29 mouse cellular contexts compared by ENCODE assay signal in genomic region chr3:71545821-71546220, GRCm38 (mm10).
"Had no signal": no experiment of that assay in that cellular context is flagged by ENCODE, and none has a peak within 500 bp of the region (broad histone marks: within the 10 kb centered on the region; RNA-seq: fewer than 3 reads in every experiment).

No protein-coding gene starts in this region.

- H3K36me3 ChIP-seq: embryonic facial prominence, embryonic 10.5 days; embryonic facial prominence, embryonic 12.5 days; embryonic facial prominence, embryonic 13.5 days; embryonic facial prominence, embryonic 15.5 days; forebrain, embryonic 10.5 days; forebrain, embryonic 12.5 days; forebrain, embryonic 15.5 days had no signal

- DNase-seq: cerebellum, adult 2 months; cerebellum, adult 8-10 months; cerebellum, adult 9-10 months; cerebellum, adult 9-11 months; cerebellum, postnatal 10 days; cerebellum, postnatal 14 days; cerebellum, postnatal 25 days; cerebellum, postnatal 36 days; embryo, embryonic 11 days; forebrain, postnatal 0 days; gastrocnemius, adult 2 months; gastrocnemius, postnatal 10 days; gastrocnemius, postnatal 14 days; gastrocnemius, postnatal 25 days; gastrocnemius, postnatal 36 days; heart, adult 11 months; heart, adult 18-20 months; heart, adult 2 months had no signal

- H3K4me2 ChIP-seq: embryonic facial prominence, embryonic 12.5 days; embryonic facial prominence, embryonic 13.5 days; embryonic facial prominence, embryonic 15.5 days; forebrain, embryonic 12.5 days; forebrain, embryonic 13.5 days; forebrain, embryonic 15.5 days had no signal

- ATAC-seq: forebrain, embryonic 13.5 days; forebrain, embryonic 14.5 days; forebrain, embryonic 15.5 days; forebrain, embryonic 16.5 days; forebrain, postnatal 0 days had no signal

- H3K27ac ChIP-seq: embryonic facial prominence, embryonic 10.5 days; embryonic facial prominence, embryonic 12.5 days; embryonic facial prominence, embryonic 13.5 days; embryonic facial prominence, embryonic 15.5 days; forebrain, embryonic 10.5 days; forebrain, embryonic 12.5 days; forebrain, embryonic 13.5 days; forebrain, embryonic 15.5 days; gastrocnemius, adult 2 months; heart, adult 2 months had no signal

- H3K4me3 ChIP-seq: embryonic facial prominence, embryonic 10.5 days; embryonic facial prominence, embryonic 12.5 days; embryonic facial prominence, embryonic 13.5 days; embryonic facial prominence, embryonic 15.5 days; erythroblast, embryonic 14.5 days; forebrain, embryonic 10.5 days; forebrain, embryonic 12.5 days; forebrain, embryonic 13.5 days; forebrain, embryonic 15.5 days; gastrocnemius, adult 2 months; heart, adult 2 months had no signal

- H3K9ac ChIP-seq: embryonic facial prominence, embryonic 12.5 days; embryonic facial prominence, embryonic 13.5 days; embryonic facial prominence, embryonic 15.5 days; forebrain, embryonic 12.5 days; forebrain, embryonic 13.5 days; forebrain, embryonic 15.5 days; forebrain, postnatal 0 days had no signal

- H3K27me3 ChIP-seq: embryonic facial prominence, embryonic 12.5 days; embryonic facial prominence, embryonic 13.5 days; embryonic facial prominence, embryonic 15.5 days; forebrain, embryonic 12.5 days; forebrain, embryonic 13.5 days; forebrain, embryonic 15.5 days had no signal

- H3K4me1 ChIP-seq: embryonic facial prominence, embryonic 10.5 days; embryonic facial prominence, embryonic 12.5 days; embryonic facial prominence, embryonic 13.5 days; embryonic facial prominence, embryonic 15.5 days; forebrain, embryonic 10.5 days; forebrain, embryonic 12.5 days; forebrain, embryonic 13.5 days; forebrain, embryonic 15.5 days had no signal

- H3K9me3 ChIP-seq: embryonic facial prominence, embryonic 10.5 days; embryonic facial prominence, embryonic 12.5 days; embryonic facial prominence, embryonic 13.5 days; embryonic facial prominence, embryonic 15.5 days; forebrain, embryonic 10.5 days; forebrain, embryonic 12.5 days; forebrain, embryonic 13.5 days; forebrain, embryonic 15.5 days had no signal
